Mouse (Mus musculus): ENCODE results near the gene Gm20388.

Gene Gm20388

DNA sequence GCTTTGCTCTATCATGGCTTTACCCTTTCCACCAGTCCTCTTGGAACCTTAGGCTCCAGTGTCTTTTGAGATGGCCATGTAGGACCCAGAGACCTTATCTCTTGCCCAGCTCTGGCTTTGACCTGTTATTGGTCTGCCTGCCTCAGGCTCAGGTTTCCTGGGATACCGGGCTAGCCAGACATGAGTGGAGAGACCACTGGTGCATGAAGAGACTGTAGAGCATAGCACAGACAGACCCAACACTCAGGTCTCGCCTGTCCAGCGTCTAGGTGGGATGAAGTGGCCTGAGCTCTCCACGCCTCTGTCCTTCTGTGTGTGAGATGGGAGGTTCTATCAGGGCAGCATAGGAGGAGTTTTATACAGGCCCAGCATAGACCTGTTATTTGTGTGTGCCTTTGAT is 3438.4 kb downstream of the Gm20388 start:
- DNase-seq, result no peak

DNA sequence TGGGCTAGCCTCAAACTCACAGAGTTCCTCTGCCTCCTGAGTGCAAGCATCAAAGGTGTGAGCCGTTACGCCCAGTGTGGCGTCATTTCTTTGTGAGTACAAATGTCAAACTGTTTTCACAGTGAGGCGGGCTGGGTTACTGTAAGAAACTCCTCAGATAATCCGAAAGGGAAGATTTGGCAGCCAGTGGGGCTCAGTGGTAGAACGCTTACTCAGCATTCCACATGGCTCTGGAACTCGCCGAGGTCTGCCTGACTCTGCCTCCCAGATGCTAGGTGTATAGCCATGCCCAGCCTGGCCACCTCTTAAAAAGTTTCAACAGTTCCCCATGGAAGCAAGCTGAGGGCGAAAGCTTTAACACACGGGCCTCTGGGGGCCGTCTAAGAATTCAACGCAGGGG is 3441.5 kb downstream of the Gm20388 start:
- DNase-seq, result no peak

DNA sequence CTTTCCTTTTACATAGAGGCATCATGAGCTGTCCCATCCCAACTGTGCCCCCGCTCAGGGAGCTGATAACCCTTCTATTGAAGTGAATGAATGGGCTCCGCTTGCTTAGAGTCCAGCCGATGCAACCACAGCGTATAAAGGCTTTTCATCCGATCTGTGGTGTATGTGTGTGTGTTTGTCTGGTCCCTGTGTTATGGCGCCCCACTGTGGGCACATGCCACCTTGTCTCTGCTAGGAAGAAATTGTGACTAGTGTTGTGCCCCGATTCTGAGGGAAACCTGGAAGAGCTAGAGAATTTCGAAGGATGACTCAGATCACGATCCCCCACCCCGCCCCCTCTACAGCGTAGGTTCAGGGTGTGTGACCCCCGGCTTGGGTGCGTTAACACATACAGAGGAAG is 3442.1 kb downstream of the Gm20388 start:
- peak; percentile 86 for DNase-seq

DNA sequence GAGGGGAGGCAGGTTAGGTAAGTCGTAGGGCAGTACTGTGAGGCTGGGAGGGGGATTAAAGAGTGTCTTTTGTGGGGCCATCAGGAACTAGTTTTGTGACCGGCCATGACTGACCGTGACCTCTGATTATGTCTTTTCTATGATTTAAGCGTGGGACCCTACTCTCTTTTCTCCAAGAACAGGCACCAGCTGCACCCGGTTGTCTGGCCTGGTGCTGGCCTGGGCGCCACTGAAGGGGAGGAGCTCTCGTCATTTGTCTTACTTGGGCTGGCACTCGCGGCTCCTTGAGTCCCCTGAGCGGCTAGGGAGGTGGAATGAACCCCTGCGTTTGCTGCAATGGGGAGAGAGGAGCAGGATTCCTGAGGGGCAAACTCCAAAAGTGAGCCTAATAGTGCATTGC is 3442.6 kb downstream of the Gm20388 start:
- no peak for DNase-seq

DNA sequence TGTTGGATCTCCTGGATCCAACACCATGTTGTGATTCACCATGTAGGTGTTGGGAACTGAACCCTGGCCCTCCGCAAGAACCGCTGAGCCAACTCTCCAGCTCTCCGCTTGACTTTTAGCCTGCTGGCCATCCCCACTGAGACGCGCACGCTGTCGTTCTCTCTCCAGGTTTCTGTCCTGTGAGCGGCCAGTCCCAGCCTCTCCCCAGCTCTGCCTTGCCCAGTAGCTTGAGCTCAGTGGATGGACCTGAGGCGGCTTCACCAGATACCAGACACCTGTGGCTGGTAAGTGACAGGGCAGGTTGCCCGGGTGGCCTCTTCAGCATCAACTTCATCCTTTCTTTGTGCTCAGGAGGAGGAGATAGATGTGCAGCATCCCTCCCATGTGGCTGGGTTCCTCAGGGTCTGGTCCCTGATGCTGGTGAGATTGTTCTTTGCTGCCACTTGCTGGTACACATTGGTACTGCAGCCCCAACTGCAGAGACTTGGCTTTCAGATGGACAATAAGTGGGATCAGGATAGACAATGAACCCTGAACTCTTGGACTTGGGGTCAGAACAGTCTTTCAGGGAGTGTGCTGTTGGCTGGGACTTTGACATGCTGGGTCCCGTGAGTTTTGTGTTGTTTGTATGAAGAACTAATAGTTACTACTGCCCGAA is 3450.6 kb downstream of the Gm20388 start:
- DNase-seq, result peak; percentile 88

DNA sequence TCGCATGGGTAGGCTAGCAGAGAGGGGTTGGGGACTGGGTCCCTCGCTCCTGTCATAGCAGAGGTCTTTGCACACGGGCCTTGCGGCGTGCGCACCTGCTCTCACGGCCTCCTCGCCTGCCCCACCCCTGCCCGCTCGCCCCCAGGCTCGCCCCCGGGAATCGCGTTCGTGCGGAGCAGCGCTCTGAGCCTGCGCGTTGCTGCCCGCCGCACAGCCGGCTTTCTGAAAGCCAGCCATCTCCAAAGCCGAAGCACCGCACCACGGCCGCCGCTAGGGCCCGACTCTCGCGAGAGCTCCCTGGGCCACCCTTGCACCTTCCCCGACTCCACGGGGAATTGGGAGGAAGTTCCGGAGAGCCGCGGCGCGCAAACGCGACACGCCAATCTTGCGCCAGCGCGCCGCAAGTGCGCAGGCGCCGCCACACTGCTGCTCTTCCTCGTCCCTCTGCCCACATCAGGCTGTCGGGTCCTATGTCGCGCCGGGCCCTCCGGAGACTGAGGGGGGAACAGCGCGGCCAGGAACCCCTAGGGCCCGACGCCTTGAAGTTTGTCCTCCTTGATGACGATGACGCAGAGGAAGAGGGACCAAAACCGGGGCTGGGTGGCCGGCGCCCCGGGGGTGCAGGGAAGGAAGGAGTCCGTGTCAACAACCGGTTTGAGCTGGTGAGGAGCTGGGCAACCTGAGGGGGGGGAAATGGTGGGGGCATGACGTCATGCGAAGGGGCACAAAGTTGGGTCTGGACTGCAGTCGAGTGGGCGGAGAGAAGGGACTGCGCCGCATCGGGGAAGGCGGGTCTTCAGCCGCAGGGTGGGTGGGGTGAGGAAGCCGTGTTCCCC is 3463.0 kb downstream of the Gm20388 start, which contains the start of gene Tcf25:
Tcf25 (plus strand) TSS at position 351 of the 836 bp plus-strand sequence.
- peak; percentile 97 for DNase-seq

DNA sequence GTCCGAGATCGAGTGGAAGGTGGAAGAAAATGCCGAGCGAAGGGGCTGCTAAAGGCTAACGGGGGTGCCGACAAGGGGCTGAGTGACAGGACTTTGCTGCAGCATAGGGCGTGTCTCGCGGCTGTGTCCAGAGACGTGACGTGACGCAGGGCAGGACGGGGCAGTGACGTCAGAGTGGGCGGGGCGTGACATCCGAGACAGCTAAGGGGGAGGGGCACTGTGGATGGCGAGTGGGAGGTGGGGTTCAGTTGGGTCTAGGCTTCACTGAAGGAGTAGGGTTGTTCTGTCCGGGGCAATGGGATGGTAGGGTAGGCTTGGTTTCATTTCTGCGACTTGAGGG is 3463.6 kb downstream of the Gm20388 start:
- peak; percentile 99 for DNase-seq

DNA sequence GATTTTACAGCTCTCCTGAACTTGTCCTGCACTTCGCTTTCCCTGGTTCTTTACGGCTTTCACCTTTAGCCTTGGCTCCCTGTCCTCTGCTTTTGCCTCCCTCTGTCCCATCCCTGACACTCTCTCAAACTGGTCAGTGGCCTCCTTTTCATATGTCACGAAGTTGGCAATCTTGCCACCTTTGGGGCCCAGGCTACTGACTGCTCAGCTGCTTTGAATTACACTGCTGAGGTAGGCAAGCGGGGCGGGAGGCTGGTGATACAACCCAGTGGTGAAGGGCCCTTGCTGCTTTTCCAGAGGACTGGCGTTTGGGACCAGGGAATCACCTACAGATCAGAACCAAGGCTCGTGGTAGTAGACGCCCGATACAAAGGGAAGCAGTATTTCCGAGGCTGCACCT is 3465.1 kb downstream of the Gm20388 start:
- DNase-seq, result no peak

DNA sequence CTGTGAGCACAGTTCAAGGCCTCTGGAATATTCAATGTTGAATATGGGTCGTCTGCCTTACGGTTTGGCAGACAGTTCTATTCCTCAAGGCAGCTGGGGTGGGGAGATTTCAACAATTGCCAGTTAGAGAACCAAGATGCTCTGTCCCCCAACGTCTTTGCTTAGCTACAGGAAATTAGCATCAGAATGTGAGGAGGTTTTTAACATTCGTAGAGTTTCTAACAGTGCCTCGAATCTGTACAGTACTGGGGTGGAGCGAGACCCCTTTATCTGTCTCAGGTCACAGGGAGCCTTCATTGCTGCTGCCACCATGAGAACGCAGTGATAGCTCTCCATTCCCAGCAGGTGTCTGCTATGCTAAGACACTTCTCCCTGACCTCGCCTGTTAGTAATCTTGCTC is 3465.5 kb downstream of the Gm20388 start:
- DNase-seq, result no peak

DNA sequence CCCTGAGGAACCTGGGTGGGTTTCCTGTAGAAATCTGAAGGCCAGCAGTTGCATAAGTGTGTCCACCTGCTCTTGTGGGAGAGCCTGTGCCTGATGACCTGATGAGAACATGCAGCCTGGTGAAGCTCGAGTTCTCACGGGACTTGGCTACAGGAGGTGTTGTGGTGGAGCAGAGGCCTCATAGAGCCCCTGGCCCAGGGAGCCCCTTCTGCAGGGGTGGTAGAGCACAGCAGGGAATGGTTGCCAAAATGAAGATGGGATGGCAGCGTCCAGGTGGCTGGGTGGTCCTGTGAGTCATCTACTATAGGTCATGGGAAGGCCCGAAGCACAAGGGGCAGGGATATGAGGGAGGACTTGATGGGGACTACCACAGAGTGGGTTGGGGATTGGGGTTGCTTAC is 3471.1 kb downstream of the Gm20388 start:
- DNase-seq, result no peak

DNA sequence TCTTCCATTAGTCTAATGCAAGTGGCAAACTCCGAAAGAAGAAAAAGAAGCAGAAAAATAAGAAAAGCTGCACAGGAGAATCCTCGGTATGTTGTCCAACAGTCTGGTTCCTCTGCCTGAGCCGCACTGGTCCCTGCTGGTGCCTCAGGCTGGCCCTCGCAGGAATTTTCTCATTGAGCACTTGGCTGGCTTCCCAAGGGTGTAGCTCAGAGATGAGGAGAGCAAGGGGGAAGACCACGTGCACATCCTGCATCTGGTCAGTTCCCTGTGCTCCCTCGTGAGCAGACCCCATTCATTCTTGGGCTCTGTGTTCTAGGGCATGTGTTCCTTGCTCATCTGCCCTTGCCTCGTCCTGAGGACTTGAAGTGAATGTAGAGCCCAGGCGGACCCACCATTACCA is 3471.9 kb downstream of the Gm20388 start:
- no peak for DNase-seq

DNA sequence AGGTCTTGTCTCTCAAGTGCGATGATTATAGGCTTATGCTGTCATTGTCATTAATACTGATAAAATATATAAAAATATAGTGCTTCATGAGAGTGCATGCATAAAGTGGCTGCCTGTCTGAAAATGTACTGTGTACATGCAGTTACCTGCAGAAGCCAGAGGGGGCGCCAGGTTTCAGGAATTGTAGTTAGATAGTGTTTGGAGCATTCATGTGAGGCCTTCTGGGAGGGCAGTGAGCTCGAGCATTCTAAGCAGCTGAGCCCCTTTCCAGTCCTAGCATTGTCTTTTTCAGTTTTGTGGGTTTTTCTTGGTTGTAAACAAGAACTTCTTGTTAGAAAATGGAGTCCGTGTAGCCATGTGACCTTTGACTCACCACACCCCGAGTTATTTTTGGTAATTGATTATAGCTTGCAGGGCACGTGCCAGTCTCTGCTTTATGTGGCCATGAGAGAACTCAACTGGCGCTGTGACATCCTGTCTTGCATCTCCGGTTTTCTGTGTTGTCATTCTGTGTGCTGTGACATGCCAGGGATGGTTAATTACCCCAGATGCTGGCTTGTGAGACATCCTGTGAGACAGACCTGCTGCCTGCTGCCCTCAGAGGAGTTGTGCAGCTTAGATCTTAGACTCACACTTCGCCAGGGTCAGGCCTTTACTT is 3474.4 kb downstream of the Gm20388 start:
- peak; percentile 42 for DNase-seq

DNA sequence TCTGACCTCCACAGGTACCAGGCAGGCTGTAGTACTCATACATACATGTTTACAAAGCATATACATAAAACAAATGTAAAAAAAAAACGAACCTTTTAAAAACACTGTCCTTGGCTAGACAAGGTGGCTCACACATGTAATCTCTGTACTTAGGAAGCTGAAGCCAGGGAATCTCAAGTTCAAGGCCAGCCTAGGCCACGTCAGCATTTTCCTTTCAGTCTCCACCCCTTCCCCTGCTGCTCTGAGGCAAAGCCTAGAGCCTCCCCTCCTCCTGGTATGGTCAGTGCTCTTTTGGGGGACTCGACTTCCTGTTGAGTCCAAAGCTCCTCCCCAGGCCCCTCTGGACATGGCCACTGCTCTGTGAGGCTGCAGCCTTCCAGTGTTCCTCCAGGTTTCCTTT is 3476.4 kb downstream of the Gm20388 start:
- DNase-seq, result no peak

DNA sequence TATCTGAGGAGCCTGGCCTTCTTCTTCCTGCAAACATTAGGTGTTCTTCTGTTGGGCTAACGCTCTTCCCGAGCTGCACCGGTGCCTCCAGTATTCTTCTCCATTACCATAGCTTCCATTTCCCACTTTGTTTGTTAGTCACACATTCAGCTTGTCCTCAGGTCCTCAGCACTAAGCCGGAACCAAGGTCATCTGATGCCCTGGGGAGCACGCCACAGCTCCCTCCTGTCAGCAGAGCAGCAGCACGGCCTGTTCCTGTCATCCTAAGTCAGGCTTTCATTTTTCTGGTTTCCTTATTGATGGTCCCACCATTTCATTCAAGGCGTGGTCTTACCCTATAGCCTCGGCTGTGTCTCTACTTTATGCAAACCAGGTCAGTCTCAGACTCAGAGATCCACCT is 3477.2 kb downstream of the Gm20388 start:
- no peak for DNase-seq

DNA sequence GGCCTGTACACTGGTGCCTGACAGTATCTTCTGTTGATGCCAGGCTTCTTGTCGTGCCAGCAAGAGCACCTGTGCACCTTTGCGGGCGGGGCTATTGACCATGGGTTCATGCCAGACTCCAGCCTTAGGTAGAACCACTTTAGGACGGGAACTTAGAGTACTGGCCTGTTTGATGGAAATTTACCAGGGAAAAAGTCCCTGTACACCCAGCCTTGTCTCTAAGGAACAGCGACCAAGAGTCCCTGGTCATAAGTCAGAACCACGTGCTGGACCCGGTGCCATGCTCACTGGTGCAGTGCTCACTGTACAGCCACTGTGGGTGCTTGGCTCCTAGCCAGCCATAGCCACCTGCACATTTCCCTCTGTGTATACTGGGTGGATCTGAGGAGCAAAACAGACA is 3478.4 kb downstream of the Gm20388 start:
- peak; percentile 34 for DNase-seq

DNA sequence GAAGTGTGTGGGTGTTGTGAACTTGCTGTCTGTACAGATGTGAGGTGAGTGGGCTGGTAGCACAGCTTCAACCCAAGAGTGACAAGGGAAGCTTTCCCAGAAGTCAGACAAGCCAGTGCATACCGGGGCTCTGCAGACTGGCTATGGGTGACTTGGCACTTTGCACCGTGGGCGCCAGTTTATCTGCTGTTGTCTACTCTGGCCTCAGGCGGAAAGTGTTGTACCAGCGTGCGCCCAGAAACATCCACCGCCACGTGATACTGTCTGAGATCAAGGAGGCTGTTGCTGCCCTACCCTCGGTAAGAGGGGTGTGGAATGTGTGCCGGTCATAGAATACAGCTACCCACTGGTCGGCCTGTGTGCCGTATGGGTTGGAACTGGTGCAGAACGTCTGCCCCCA is 3487.7 kb downstream of the Gm20388 start:
- no peak for DNase-seq

DNA sequence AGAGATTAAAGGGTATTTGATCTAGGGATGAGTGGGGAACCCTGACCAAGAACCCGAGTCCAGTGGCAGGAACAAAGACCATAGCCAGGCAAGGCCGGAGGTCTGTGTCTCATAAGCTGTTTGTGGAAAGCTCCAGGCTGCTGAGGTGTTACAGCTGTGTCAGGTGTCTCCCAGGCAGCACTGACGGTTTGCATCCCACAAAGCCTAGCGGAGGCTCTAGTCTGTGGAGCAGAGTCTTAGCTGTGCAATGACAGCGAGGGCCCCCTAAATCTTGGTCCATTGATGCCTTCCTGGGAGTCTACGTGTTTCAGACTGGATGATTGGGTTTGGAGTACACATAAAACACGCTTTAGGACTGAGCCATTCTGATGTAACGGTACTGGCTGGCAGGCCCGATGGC is 3491.3 kb downstream of the Gm20388 start:
- no peak for DNase-seq

DNA sequence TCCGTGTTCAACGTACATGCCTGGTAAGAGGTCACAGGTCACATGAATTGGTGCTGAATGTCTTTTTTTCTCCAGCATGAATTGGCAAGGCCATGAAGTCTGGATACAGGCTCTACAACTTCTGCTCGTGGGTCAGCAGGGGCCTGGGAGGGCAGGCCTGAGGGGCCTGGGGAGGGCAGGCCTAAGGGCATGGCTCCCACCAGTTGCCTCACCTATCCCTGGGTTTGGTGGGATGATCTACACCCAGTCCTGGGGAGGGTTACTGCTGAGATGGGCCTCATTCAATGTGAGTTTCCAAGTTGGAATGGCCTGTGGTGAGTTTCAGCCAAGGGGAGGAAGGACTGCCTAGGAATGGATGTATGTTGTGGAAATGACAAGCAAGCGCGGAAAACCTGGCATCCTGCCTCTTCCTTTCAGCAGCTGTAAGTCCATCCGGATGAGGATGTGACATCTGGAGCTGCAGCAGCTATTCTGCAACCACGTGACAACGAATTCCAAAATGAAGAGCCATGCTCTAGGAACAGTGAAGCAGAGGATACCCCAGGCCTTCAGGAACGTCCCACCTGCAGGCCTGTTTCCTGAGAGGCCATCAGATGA is 3492.2 kb downstream of the Gm20388 start:
- DNase-seq, result peak; percentile 53

DNA sequence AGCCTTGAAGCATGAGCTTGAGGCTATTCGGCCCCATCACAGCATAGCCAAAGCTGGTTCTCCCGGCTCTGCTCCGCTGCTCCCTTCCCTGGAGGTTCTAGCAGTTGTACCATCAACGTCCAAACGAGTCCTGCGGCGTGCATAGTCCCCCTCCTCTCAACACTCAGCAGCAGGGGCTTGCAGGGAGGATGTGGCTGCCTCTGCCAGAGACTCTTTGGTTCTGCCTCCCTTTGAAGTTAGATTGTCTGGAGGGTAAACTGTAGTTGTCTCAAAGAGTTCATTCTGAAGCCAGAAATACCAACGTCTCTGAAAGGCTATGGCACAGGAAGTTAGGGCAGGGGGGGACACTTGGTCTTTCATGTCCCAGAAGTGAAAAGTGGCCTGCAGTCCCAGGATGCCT is 3493.9 kb downstream of the Gm20388 start:
- DNase-seq, result no peak

DNA sequence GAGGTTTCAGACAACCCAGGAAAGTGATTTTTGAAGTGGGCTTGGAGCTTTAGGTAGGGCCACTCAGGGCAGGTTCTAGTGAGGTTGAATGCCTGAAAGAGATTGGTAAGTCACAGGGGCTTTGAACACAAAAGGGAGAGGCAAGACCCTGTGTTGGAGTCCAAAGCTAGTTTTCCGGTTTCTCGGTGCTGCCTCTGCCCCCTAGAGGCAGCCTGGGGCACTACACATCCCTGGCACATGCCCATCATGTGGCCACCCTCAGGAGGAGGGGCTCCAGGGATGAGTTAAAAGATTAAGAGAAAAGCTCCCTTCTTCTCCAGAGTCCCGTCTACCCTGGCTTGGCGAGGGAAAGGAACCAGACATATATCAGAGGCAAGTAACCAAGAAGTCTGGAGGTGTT is 3496.1 kb downstream of the Gm20388 start, which contains the start of gene Mc1r:
Mc1r (plus strand) TSS at position 322 of the 400 bp plus-strand sequence.
- peak; percentile 66 for DNase-seq

DNA sequence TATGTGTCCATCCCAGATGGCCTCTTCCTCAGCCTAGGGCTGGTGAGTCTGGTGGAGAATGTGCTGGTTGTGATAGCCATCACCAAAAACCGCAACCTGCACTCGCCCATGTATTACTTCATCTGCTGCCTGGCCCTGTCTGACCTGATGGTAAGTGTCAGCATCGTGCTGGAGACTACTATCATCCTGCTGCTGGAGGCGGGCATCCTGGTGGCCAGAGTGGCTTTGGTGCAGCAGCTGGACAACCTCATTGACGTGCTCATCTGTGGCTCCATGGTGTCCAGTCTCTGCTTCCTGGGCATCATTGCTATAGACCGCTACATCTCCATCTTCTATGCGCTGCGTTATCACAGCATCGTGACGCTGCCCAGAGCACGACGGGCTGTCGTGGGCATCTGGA is 3497.0 kb downstream of the Gm20388 start:
- no peak for DNase-seq

DNA sequence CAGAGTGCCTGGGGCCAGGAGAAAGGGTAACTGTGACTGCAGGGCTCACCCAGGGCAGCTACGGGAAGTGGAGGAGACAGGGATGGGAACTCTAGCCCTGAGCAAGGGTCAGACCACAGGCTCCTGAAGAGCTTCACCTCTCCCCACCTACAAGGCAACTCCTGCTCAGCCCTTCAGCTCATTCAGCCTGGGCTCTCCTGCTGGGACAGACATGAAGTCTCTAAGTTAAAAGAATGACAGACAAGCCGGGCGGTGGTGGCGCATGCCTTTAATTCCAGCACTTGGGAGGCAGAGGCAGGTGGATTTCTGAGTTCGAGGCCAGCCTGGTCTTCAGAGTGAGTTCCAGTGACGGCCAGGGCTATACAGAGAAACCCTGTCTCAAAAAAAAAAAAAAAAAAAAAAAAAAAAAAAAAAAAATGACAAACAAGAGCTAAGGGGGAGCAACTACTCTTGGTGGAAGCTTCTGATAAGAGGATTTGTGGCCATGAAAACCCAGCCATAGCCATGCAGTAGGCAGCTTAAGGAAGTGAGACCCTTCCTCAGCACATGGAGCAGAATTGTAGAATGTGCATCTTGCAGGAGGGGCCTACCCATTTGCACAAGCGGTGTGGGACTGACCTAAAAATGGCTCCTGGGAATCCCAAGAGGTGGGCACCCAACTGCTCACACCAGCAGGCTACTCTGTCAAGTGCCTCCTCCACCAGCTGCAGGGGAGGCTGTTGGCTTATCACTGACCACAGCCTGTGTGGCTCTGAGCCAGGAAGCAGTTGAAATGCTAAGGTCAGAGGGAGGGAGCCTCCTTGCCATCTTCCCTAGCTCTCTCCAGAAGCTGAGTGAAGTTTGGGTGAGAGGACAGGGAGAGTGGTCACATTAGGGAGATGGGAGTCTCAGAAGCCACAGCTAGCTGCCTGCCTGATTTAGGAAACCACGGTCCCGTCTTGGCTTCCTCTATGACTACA is 3498.2 kb downstream of the Gm20388 start:
- no peak for DNase-seq
